Comparison of ENCODE assay signal across 25 mouse cellular contexts in genomic region chr2:132121050-132121449, GRCm38 (mm10). TPM values are rescaled to one million over a fixed set of nuclear protein-coding genes. Genes with fewer than 3 reads are reported as not detected.
A peak's percentile ranks its signal among the peaks of the same experiment; 100 is the strongest.
DNase-seq lines count a peak whose midpoint lies in the region; ATAC-seq lines count a peak whose summit lies in the region.
"Had no signal": no experiment of that assay in that cellular context is flagged by ENCODE, and none has a peak within 500 bp of the region (broad histone marks: within the 10 kb centered on the region; RNA-seq: fewer than 3 reads in every experiment).

No protein-coding gene starts in this region.

- no peaks in the 10 kb centered on the region for H3K36me3 ChIP-seq in heart, embryonic 12.5 days
- H3K36me3 ChIP-seq in midbrain, embryonic 11.5 days (ENCODE audit: control insufficient read depth, insufficient read depth, low read length), result no peaks in the 10 kb centered on the region
- H3K36me3 ChIP-seq in midbrain, embryonic 15.5 days (replicated peaks), result no peaks in the 10 kb centered on the region
- H3K36me3 ChIP-seq: embryonic facial prominence, embryonic 12.5 days; embryonic facial prominence, embryonic 15.5 days; G1E; heart, embryonic 10.5 days; hindbrain, embryonic 13.5 days had no signal

- no peak overlapping the region for H3K4me2 ChIP-seq in heart, embryonic 12.5 days
- no peak overlapping the region for H3K4me2 ChIP-seq in midbrain, embryonic 11.5 days
- H3K4me2 ChIP-seq in midbrain, embryonic 15.5 days, result no peak overlapping the region
- H3K4me2 ChIP-seq: embryonic facial prominence, embryonic 12.5 days; embryonic facial prominence, embryonic 15.5 days; hindbrain, embryonic 13.5 days had no signal

- ATAC-seq in heart, embryonic 12.5 days (ENCODE audit: insufficient number of reproducible peaks, low FRiP score), result no peak
- ATAC-seq in midbrain, embryonic 11.5 days (ENCODE audit: low FRiP score), result no peak
- ATAC-seq in midbrain, embryonic 15.5 days (replicated peaks), result no peak
- ATAC-seq in granulocyte monocyte progenitor cell, adult 5-6 weeks (replicated peaks; ENCODE audit: poor library complexity, severe bottlenecking), result peak; percentile 70
- no peak for ATAC-seq in monocyte, adult 5-6 weeks (replicated peaks; ENCODE audit: insufficient number of reproducible peaks, low FRiP score, low TSS enrichment, poor library complexity, severe bottlenecking)
- ATAC-seq: forebrain, embryonic 14.5 days; forebrain, postnatal 0 days; hindbrain, embryonic 16.5 days; inflammation-experienced regulatory T-cells, adult 6 months had no signal

- 0 out of 2 replicates have a peak, but pooled peaks cover 4% of the 10 kb centered on the region for H3K4me1 ChIP-seq in heart, embryonic 12.5 days (replicated peaks)
- no peaks in the 10 kb centered on the region for H3K4me1 ChIP-seq in midbrain, embryonic 11.5 days (ENCODE audit: control insufficient read depth, insufficient read depth, low read length)
- H3K4me1 ChIP-seq in midbrain, embryonic 15.5 days, result no peaks in the 10 kb centered on the region
- H3K4me1 ChIP-seq: embryonic facial prominence, embryonic 12.5 days; embryonic facial prominence, embryonic 15.5 days; heart, embryonic 10.5 days; hindbrain, embryonic 13.5 days had no signal

- no peak overlapping the region for H3K27ac ChIP-seq in heart, embryonic 12.5 days (ENCODE audit: poor library complexity, severe bottlenecking)
- no peak overlapping the region for H3K27ac ChIP-seq in midbrain, embryonic 11.5 days (ENCODE audit: low read depth, low read length)
- H3K27ac ChIP-seq in midbrain, embryonic 15.5 days, result no peak overlapping the region
- H3K27ac ChIP-seq: embryonic facial prominence, embryonic 12.5 days; embryonic facial prominence, embryonic 15.5 days; gastrocnemius, adult 2 months; heart, adult 2 months; heart, embryonic 10.5 days; hindbrain, embryonic 13.5 days had no signal

- no peaks in the 10 kb centered on the region for H3K9me3 ChIP-seq in heart, embryonic 12.5 days (replicated peaks)
- no peaks in the 10 kb centered on the region for H3K9me3 ChIP-seq in midbrain, embryonic 11.5 days (ENCODE audit: control insufficient read depth, low read length)
- H3K9me3 ChIP-seq in midbrain, embryonic 15.5 days, result no peaks in the 10 kb centered on the region
- H3K9me3 ChIP-seq: embryonic facial prominence, embryonic 12.5 days; embryonic facial prominence, embryonic 15.5 days; G1E; heart, embryonic 10.5 days; hindbrain, embryonic 13.5 days had no signal

- DNase-seq in heart, adult 11 months, result peak; percentile 78
- DNase-seq in midbrain, embryonic 11.5 days (ENCODE audit: low spot score, missing footprints), result peak; percentile 33
- no peak for DNase-seq in right cerebral cortex, postnatal 4 days
- no peak for DNase-seq in urinary bladder, postnatal 10 days (ENCODE audit: low spot score)
- DNase-seq: adrenal gland, adult 2 months; adrenal gland, postnatal 14 days; cerebellum, adult 18-20 months; cerebellum, adult 9-10 months; cerebellum, postnatal 14 days; forebrain, postnatal 0 days; gastrocnemius, adult 2 months; gastrocnemius, postnatal 14 days; heart, adult 2 months had no signal

- H3K9ac ChIP-seq in heart, embryonic 12.5 days, result no peak overlapping the region
- no peak overlapping the region for H3K9ac ChIP-seq in midbrain, embryonic 11.5 days (ENCODE audit: low read length)
- H3K9ac ChIP-seq in midbrain, embryonic 15.5 days, result no peak overlapping the region
- H3K9ac ChIP-seq: embryonic facial prominence, embryonic 12.5 days; embryonic facial prominence, embryonic 15.5 days; forebrain, postnatal 0 days; hindbrain, embryonic 13.5 days had no signal

- 82% methylated on average over 3 of the region's 3 CpGs for WGBS in heart, embryonic 12.5 days
- 92% methylated on average over 3 of the region's 3 CpGs for WGBS in midbrain, embryonic 11.5 days
- 89% methylated on average over 3 of the region's 3 CpGs for WGBS in midbrain, embryonic 15.5 days

- H3K4me3 ChIP-seq in heart, embryonic 12.5 days, result no peak overlapping the region
- no peak overlapping the region for H3K4me3 ChIP-seq in midbrain, embryonic 11.5 days (ENCODE audit: low read depth, low read length)
- H3K4me3 ChIP-seq in midbrain, embryonic 15.5 days, result no peak overlapping the region
- H3K4me3 ChIP-seq: embryonic facial prominence, embryonic 12.5 days; embryonic facial prominence, embryonic 15.5 days; gastrocnemius, adult 2 months; heart, adult 2 months; heart, embryonic 10.5 days; hindbrain, embryonic 13.5 days had no signal

- no peaks in the 10 kb centered on the region for H3K27me3 ChIP-seq in heart, embryonic 12.5 days (replicated peaks)
- no peaks in the 10 kb centered on the region for H3K27me3 ChIP-seq in midbrain, embryonic 11.5 days (ENCODE audit: control insufficient read depth, insufficient read depth, low read length)
- H3K27me3 ChIP-seq in midbrain, embryonic 15.5 days (replicated peaks), result no peaks in the 10 kb centered on the region
- H3K27me3 ChIP-seq: embryonic facial prominence, embryonic 12.5 days; embryonic facial prominence, embryonic 15.5 days; hindbrain, embryonic 13.5 days had no signal

RNA-seq across cellular contexts. Expression of gene Slc23a2, which starts 23.9 kb away (rescaled TPM):
- polyA plus RNA-seq in heart, embryonic 12.5 days (2016; fragmentation: Nextera tagmentation; extraction: Ambion mirVana), result 10.1 and 12.1 TPM in 2 replicates
- polyA plus RNA-seq in midbrain, embryonic 11.5 days (2014; fragmentation: Nextera tagmentation; extraction: Ambion mirVana), result 9.8 and 9.9 TPM in 2 replicates
- 36.3 TPM in 2 replicates for polyA plus RNA-seq in midbrain, embryonic 15.5 days (2015; fragmentation: Nextera tagmentation; extraction: Ambion mirVana)
- 4.5 and 12.5 TPM in 2 replicates for total RNA-seq in granulocyte monocyte progenitor cell, adult 5-6 weeks (2014; fragmentation: Nextera tagmentation)
- total RNA-seq in granulocyte monocyte progenitor cell, adult 5-6 weeks (2017), result 5.6 and 17.1 TPM in 2 replicates
- 15.0 to 28.8 TPM (median 17.0 TPM) in 3 replicates for total RNA-seq in monocyte, adult 5-6 weeks (2017)

Comparison
In these comparisons a context has a peak if more than half of its experiments do, and no peak if none do; other contexts are left out.
1. DNase-seq: peak in heart, adult 11 months (single experiment) and midbrain, embryonic 11.5 days (single experiment); none in right cerebral cortex, postnatal 4 days (single experiment) and urinary bladder, postnatal 10 days (single experiment).